Mouse (Mus musculus) stomach, postnatal 0 days (tissue): ENCODE measurements around the gene Brinp3.

Source experiments
- CTCF ChIP-seq: IDR thresholded peaks from 2 replicates; pipeline ENCODE4 v1.5.1; 2016; ENCODE audit warnings: antibody characterized with exemption, low read depth, mild to moderate bottlenecking, moderate library complexity
- EP300 ChIP-seq: optimal IDR thresholded peaks from 2 replicates; pipeline ENCODE3; 2016; ENCODE audit warnings: antibody characterized with exemption

DNA sequence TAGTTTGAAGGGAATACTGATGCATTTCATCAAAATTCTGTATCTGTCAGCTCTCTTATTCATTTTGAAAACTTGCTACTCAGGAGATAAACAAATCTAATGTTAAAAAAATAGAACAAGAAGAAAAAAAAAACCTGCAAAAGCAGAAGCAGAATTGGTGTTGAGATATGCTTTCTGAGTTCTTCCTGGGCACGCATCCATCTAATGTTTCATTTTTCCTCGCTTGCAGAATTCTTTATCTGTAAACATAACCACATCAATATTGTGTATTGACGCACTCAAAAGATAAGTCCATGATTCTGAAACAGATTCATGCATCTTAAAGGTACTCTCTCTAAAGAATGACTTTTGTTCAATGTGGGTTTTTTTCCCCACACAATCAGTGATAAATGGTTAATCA, 354.3 kb downstream of the Brinp3 start:
- no peak for TF ChIP-seq EP300
- no peak for TF ChIP-seq CTCF
